Mouse (Mus musculus) brain, embryonic 14.5 days (tissue): ENCODE measurements around the gene Fkbp5.

Experiments
- CTCF ChIP-seq: fragments of 200-500 bp; IDR thresholded peaks from 2 replicates; pipeline ENCODE4 v1.5.1; 2012; ENCODE audit warnings: inconsistent platforms, mild to moderate bottlenecking, moderate library complexity, borderline replicate concordance; ENCODE audit not compliant: insufficient read depth, insufficient read length; ENCODE audit errors: extremely low read depth
- POLR2A ChIP-seq: fragments of 200-500 bp; IDR thresholded peaks from 2 replicates; pipeline ENCODE4 v1.6.1; 2012; ENCODE audit warnings: mild to moderate bottlenecking, inconsistent platforms, borderline replicate concordance; ENCODE audit not compliant: poor library complexity, insufficient read depth, insufficient read length, severe bottlenecking; ENCODE audit errors: extremely low read depth

- TF ChIP-seq CTCF (no peak), POLR2A (no peak)
These were observed 64.4 kb downstream of the Fkbp5 start for GRCm38 (mm10) chr17:28452889-28453288.
